Mouse (Mus musculus) urinary bladder, postnatal 0 days (tissue): Measurements from ENCODE around the gene Krtap26-1. TPM values are rescaled to one million over a fixed set of nuclear protein-coding genes. Genes with fewer than 3 reads are reported as not detected.

Source experiments
- polyA plus RNA-seq: library from polyadenylated mRNA; unstranded; fragments of >200 nt; fragmentation: Nextera tagmentation; extraction: Ambion mirVana; gene quantifications from 2 replicates; pipeline ENCODE4 v1.2.1, GENCODE M21; 2015

Krtap26-1 gene
- not detected in 2 replicates for polyA plus RNA-seq

GRCm38 (mm10) chr16:88647358-88647846 is at the start of gene Krtap26-1:
TSS of gene Krtap26-1 (minus strand) at chr16:88647796.

GRCm38 (mm10) chr16:88671571-88671970 is 24.0 kb upstream of the Krtap26-1 start, which contains the start of gene Krtap27-1:
TSS of gene Krtap27-1 (minus strand) at chr16:88671671.

GRCm38 (mm10) chr16:88627566-88627965 is 20.0 kb downstream of the Krtap26-1 start, which contains the start of gene 2310079G19Rik:
TSS of gene 2310079G19Rik (minus strand) at chr16:88627666.

GRCm38 (mm10) chr16:88611922-88612321 is 35.7 kb downstream of the Krtap26-1 start, which contains the start of gene Krtap24-1:
TSS of gene Krtap24-1 (minus strand) at chr16:88612279.

Other genes starting within 250 kb of the Krtap26-1 start
- gene Cldn17, start 140.8 kb downstream of the Krtap26-1 start, polyA plus RNA-seq, result not detected in 2 replicates
- gene Cldn8, start 84.6 kb downstream of the Krtap26-1 start, polyA plus RNA-seq, result 113 and 123 TPM in 2 replicates
- not detected in 2 replicates for gene Krtap24-1, start 35.5 kb downstream of the Krtap26-1 start, polyA plus RNA-seq
- not detected in 2 replicates for gene 2310079G19Rik, start 20.1 kb downstream of the Krtap26-1 start, polyA plus RNA-seq
- not detected in 2 replicates for gene Krtap27-1, start 23.9 kb upstream of the Krtap26-1 start, polyA plus RNA-seq
- not detected in 2 replicates for gene 2310061N02Rik, start 60.2 kb upstream of the Krtap26-1 start, polyA plus RNA-seq
- gene Krtap13-1, start 81.1 kb upstream of the Krtap26-1 start, polyA plus RNA-seq, result not detected in 2 replicates
- gene Krtap13, start 103.8 kb upstream of the Krtap26-1 start, polyA plus RNA-seq, result not detected in 2 replicates
- gene 2310034C09Rik, start 111.1 kb upstream of the Krtap26-1 start, polyA plus RNA-seq, result not detected in 2 replicates
- not detected in 2 replicates for gene 2310057N15Rik, start 126.4 kb upstream of the Krtap26-1 start, polyA plus RNA-seq
- not detected in 2 replicates for gene Gm5965, start 130.1 kb upstream of the Krtap26-1 start, polyA plus RNA-seq
- not detected in 2 replicates for gene Gm20741, start 164.4 kb upstream of the Krtap26-1 start, polyA plus RNA-seq
- gene Krtap15, start 172.4 kb upstream of the Krtap26-1 start, polyA plus RNA-seq, result not detected in 2 replicates
- gene Krtap14, start 178.3 kb upstream of the Krtap26-1 start, polyA plus RNA-seq, result not detected in 2 replicates
- gene Krtap19-1, start 221.6 kb upstream of the Krtap26-1 start, polyA plus RNA-seq, result not detected in 2 replicates
- not detected in 2 replicates for gene Krtap19-2, start 226.5 kb upstream of the Krtap26-1 start, polyA plus RNA-seq
- gene Krtap19-3, start 230.2 kb upstream of the Krtap26-1 start, polyA plus RNA-seq, result not detected in 2 replicates
- not detected in 2 replicates for gene Krtap19-4, start 237.3 kb upstream of the Krtap26-1 start, polyA plus RNA-seq
- gene Krtap19-5, start 248.7 kb upstream of the Krtap26-1 start, polyA plus RNA-seq, result not detected in 2 replicates